Comparison of ENCODE assay signal across 17 mouse cellular contexts in the genomic region with DNA sequence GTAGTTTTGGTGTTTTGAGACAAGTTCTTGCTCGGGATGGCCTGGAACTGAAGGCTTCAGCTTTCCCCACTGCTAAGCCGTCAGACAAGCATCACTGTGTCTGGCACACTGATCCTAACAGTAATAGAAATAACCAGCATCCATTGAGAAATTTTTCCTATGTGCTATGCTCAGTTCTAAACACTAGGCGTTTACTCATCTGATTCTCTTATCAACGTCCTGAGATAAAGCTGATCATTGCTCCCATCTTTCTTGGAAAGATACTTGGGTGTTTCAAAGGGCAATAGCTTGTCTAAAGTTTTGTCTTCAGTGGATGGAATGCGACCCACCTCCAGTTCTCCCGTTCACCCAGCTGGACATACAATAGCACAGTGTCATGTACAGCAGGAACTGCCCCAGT.
"Had no signal": no experiment of that assay in that cellular context is flagged by ENCODE, and none has a peak within 500 bp of the region (broad histone marks: within the 10 kb centered on the region; RNA-seq: fewer than 3 reads in every experiment).

No protein-coding gene starts in this region.

- H3K9me3 ChIP-seq: liver, embryonic 13.5 days; liver, embryonic 15.5 days; lung, embryonic 15.5 days; megakaryocyte, embryonic 14.5 days; midbrain, embryonic 13.5 days; midbrain, embryonic 15.5 days; neural tube, embryonic 13.5 days; neural tube, embryonic 15.5 days had no signal

- H3K4me2 ChIP-seq: liver, embryonic 13.5 days; liver, embryonic 15.5 days; lung, embryonic 15.5 days; midbrain, embryonic 11.5 days; midbrain, embryonic 13.5 days; midbrain, embryonic 15.5 days; neural tube, embryonic 13.5 days; neural tube, embryonic 15.5 days had no signal

- H3K9ac ChIP-seq: liver, embryonic 13.5 days; liver, embryonic 15.5 days; liver, postnatal 0 days; lung, embryonic 15.5 days; midbrain, embryonic 13.5 days; midbrain, embryonic 15.5 days; neural tube, embryonic 13.5 days; neural tube, embryonic 15.5 days had no signal

- H3K27ac ChIP-seq: liver, embryonic 13.5 days; liver, embryonic 15.5 days; lung, embryonic 15.5 days; macrophage; midbrain, embryonic 13.5 days; midbrain, embryonic 15.5 days; neural tube, embryonic 13.5 days; neural tube, embryonic 15.5 days had no signal

- H3K4me1 ChIP-seq: liver, embryonic 13.5 days; liver, embryonic 15.5 days; lung, embryonic 15.5 days; midbrain, embryonic 13.5 days; midbrain, embryonic 15.5 days; neural tube, embryonic 13.5 days; neural tube, embryonic 15.5 days had no signal

- H3K27me3 ChIP-seq: liver, embryonic 13.5 days; liver, embryonic 15.5 days; lung, embryonic 15.5 days; megakaryocyte, embryonic 14.5 days; midbrain, embryonic 13.5 days; midbrain, embryonic 15.5 days; neural tube, embryonic 13.5 days; neural tube, embryonic 15.5 days had no signal

- H3K4me3 ChIP-seq: liver, embryonic 13.5 days; liver, embryonic 15.5 days; lung, embryonic 15.5 days; megakaryocyte, embryonic 14.5 days; midbrain, embryonic 13.5 days; midbrain, embryonic 15.5 days; neural tube, embryonic 13.5 days; neural tube, embryonic 15.5 days had no signal

- ATAC-seq: liver, postnatal 0 days; lung, postnatal 0 days; midbrain, embryonic 13.5 days; midbrain, embryonic 15.5 days had no signal

- DNase-seq: liver, embryonic 13.5 days; liver, postnatal 0 days; lung, adult 2 months; lung, postnatal 14 days; right cerebral cortex, postnatal 14 days; thymus, adult 18-20 months; thymus, postnatal 4 days had no signal

- H3K36me3 ChIP-seq: liver, embryonic 13.5 days; liver, embryonic 15.5 days; lung, embryonic 15.5 days; midbrain, embryonic 13.5 days; midbrain, embryonic 15.5 days; neural tube, embryonic 13.5 days; neural tube, embryonic 15.5 days had no signal
